Mouse (Mus musculus): Measurements from ENCODE around the gene Trim24. TPM values are rescaled to one million over a fixed set of nuclear protein-coding genes. Genes with fewer than 3 reads are reported as not detected.
A peak's percentile ranks its signal among the peaks of the same experiment; 100 is the strongest.

The Trim24 gene
- total and polyA plus RNA-seq, 3 experiments = 11.4 to 19.2 TPM; not detected in 1

DNA sequence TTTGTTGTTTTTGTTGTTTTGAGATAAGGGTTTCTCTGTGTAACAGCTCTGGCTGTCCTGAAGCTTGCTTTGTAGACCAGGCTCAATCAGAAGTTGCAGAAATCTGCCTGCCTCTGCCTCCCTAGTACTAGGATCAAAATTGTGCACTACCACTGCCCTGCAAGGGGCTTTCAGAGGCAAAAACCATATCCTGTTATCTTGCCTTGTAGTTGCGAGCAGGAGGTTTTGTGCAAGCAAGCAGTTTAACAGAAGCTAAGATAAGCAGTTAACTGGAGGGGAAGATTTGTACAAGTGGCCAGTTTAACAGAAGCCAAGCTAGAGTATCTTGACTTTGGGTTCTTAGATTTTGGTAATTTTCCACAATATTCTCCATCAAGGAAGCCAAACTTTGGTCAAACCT lies 2.2 kb downstream of the Trim24 start:
- no peak overlapping the region for H3K9ac ChIP-seq (ENCODE audit: control insufficient read depth, low read depth, low read length, poor library complexity, severe bottlenecking)
- no peaks in the 10 kb centered on the region for H3K27me3 ChIP-seq (ENCODE audit: control insufficient read depth in 1 of 2, insufficient read depth in 2 of 2, low read length in 2 of 2)
- no peak overlapping the region for H3K27ac ChIP-seq (ENCODE audit: control insufficient read depth, low read depth, low read length)
- DNase-seq (ENCODE audit: low read depth, low spot score) = peak; percentile 44
- no peaks in the 10 kb centered on the region; a peak in 1 of 4 replicates for H3K4me1 ChIP-seq (ENCODE audit: control insufficient read depth in 1 of 2, insufficient read depth in 2 of 2, low read length in 2 of 2)
- H3K79me2 ChIP-seq (ENCODE audit: control insufficient read depth, insufficient read depth, low read length, poor library complexity) = peaks cover 42% of the 10 kb centered on the region
- no peak overlapping the region for H3K4me3 ChIP-seq (ENCODE audit: control insufficient read depth in 1 of 2, insufficient read depth in 1 of 2, low read depth in 2 of 2, low read length in 2 of 2)
- H3K36me3 ChIP-seq (ENCODE audit: control insufficient read depth in 1 of 2, insufficient read depth in 2 of 2, low read length in 2 of 2) = peaks cover 3 to 6% of the 10 kb centered on the region in 2 experiments; a peak in 3 of 4 replicates
- TF ChIP-seq BHLHE40 (IDR thresholded peaks at IDR 0.05; ENCODE audit: borderline replicate concordance, low read depth, low read length) (no peak), EP300 (IDR thresholded peaks at IDR 0.05; ENCODE audit: low read depth in 1 of 2, low read length in 2 of 2) (peak in 1 of 2 experiments; percentile 51; a peak in 2 of 4 replicates), MEF2A (IDR thresholded peaks at IDR 0.05; ENCODE audit: extremely low read depth, insufficient replicate concordance, low read depth, low read length, poor library complexity, severe bottlenecking) (no peak), NRF1 (IDR thresholded peaks at IDR 0.05; ENCODE audit: insufficient read depth, low read depth, low read length, poor library complexity, severe bottlenecking) (no peak), SMC3 (IDR thresholded peaks at IDR 0.05; ENCODE audit: low read depth, low read length) (no peak), CHD2 (IDR thresholded peaks at IDR 0.05; ENCODE audit: low read length) (no peak), POLR2AphosphoS2 (IDR thresholded peaks at IDR 0.05; ENCODE audit: low read length) (no peak), POLR2A (IDR thresholded peaks at IDR 0.05; ENCODE audit: control insufficient read depth in 1 of 2, insufficient read depth in 1 of 2, low read depth in 1 of 2, low read length in 2 of 2, poor library complexity in 1 of 2) (no peak), GATA1 (IDR thresholded peaks at IDR 0.05; ENCODE audit: low read depth, low read length) (peak; percentile 13; the same call in 1 of the 2 replicates), ZMIZ1 (IDR thresholded peaks at IDR 0.05; ENCODE audit: low read depth, low read length) (no peak), USF2 (IDR thresholded peaks at IDR 0.05; ENCODE audit: borderline replicate concordance in 1 of 2, insufficient read depth in 1 of 2, low read depth in 1 of 2, low read length in 2 of 2) (no peak), MXI1 (IDR thresholded peaks at IDR 0.05; ENCODE audit: low read depth, low read length) (no peak), RCOR1 (IDR thresholded peaks at IDR 0.05; ENCODE audit: low read depth, low read length) (no peak), MYC (IDR thresholded peaks at IDR 0.05; ENCODE audit: low read depth, low read length) (no peak)
- no peaks in the 10 kb centered on the region for H3K9me3 ChIP-seq (replicated peaks; ENCODE audit: insufficient read depth, low read length)

DNA sequence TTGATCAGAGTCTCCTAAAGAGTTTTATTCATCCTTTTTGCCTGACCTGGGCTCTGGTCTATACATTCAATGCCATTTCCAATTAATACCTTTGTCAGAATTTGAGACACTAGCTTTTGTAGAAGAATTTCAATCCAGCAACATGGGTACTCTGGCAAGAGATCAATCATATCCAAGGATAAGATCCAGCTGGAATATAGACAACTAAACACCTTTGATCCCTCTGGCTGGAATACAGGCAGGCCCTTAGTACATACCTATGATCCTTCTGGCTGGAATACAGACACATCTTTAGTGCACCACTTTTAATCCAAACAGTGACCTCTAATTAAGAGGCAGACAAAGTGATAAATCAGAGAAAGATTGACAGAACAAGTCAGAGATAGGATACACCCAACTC lies 3.1 kb downstream of the Trim24 start:
- Histone ChIP-seq H3K9ac (ENCODE audit: control insufficient read depth, low read depth, low read length, poor library complexity, severe bottlenecking) (no peak overlapping the region), H3K4me3 (ENCODE audit: control insufficient read depth in 1 of 2, insufficient read depth in 1 of 2, low read depth in 2 of 2, low read length in 2 of 2) (no peak overlapping the region), H3K79me2 (ENCODE audit: control insufficient read depth, insufficient read depth, low read length, poor library complexity) (peaks cover 44% of the 10 kb centered on the region), H3K9me3 (replicated peaks; ENCODE audit: insufficient read depth, low read length) (no peaks in the 10 kb centered on the region), H3K27ac (ENCODE audit: control insufficient read depth, low read depth, low read length) (no peak overlapping the region), H3K27me3 (ENCODE audit: control insufficient read depth in 1 of 2, insufficient read depth in 2 of 2, low read length in 2 of 2) (no peaks in the 10 kb centered on the region), H3K4me1 (ENCODE audit: control insufficient read depth in 1 of 2, insufficient read depth in 2 of 2, low read length in 2 of 2) (no peaks in the 10 kb centered on the region; a peak in 1 of 4 replicates), H3K36me3 (ENCODE audit: control insufficient read depth in 1 of 2, insufficient read depth in 2 of 2, low read length in 2 of 2) (peaks cover 6% of the 10 kb centered on the region in 2 experiments; a peak in 3 of 4 replicates)
- no peak for TF ChIP-seq SIN3A (IDR thresholded peaks at IDR 0.05; ENCODE audit: low read length)
- no peak for TF ChIP-seq POLR2AphosphoS2 (IDR thresholded peaks at IDR 0.05; ENCODE audit: low read length)
- TF ChIP-seq NELFE (IDR thresholded peaks at IDR 0.05; ENCODE audit: low read depth, low read length) = no peak
- no peak for TF ChIP-seq MAZ (IDR thresholded peaks at IDR 0.05; ENCODE audit: low read depth, low read length)
- no peak for TF ChIP-seq GATA1 (IDR thresholded peaks at IDR 0.05; ENCODE audit: low read depth, low read length)
- no peak for TF ChIP-seq MAFK (IDR thresholded peaks at IDR 0.05; ENCODE audit: borderline replicate concordance, low read depth, low read length)
- TF ChIP-seq ZC3H11A (IDR thresholded peaks at IDR 0.05; ENCODE audit: low read depth, low read length) = no peak
- TF ChIP-seq EP300 (IDR thresholded peaks at IDR 0.05; ENCODE audit: low read depth in 1 of 2, low read length in 2 of 2) = no peak
- TF ChIP-seq TCF12 (IDR thresholded peaks at IDR 0.05; ENCODE audit: low read depth, low read length) = no peak
- TF ChIP-seq CHD1 (IDR thresholded peaks at IDR 0.05; ENCODE audit: low read depth, low read length) = no peak
- TF ChIP-seq SMC3 (IDR thresholded peaks at IDR 0.05; ENCODE audit: low read depth, low read length) = no peak
- TF ChIP-seq NRF1 (IDR thresholded peaks at IDR 0.05; ENCODE audit: insufficient read depth, low read depth, low read length, poor library complexity, severe bottlenecking) = no peak
- TF ChIP-seq MEF2A (IDR thresholded peaks at IDR 0.05; ENCODE audit: extremely low read depth, insufficient replicate concordance, low read depth, low read length, poor library complexity, severe bottlenecking) = no peak
- no peak for TF ChIP-seq ZNF384 (IDR thresholded peaks at IDR 0.05; ENCODE audit: low read depth, low read length)
- DNase-seq (ENCODE audit: low read depth, low spot score) = no peak

Measured in MEL (cell line).